Mouse (Mus musculus) heart, adult 2 months (tissue): ENCODE data around the gene Ehbp1l1. TPM values are rescaled to one million over a fixed set of nuclear protein-coding genes. Genes with fewer than 3 reads are reported as not detected.
A peak's percentile ranks its signal among the peaks of the same experiment; 100 is the strongest.

Experiments
- DNase-seq, 2 experiments: peaks; one replicate each; pipeline ENCODE4 v3.0.0; 2021
- H3K27ac ChIP-seq: fragments of 200-600 bp; 2 replicates; pipeline ENCODE4 v1.8.1; 2022
- H3K27me3 ChIP-seq: fragments of 200-500 bp; 2 replicates; pipeline ENCODE4 v1.6.1; 2012; ENCODE audit warnings: mild to moderate bottlenecking, low read length, inconsistent platforms, mixed read lengths; ENCODE audit not compliant: control insufficient read depth, insufficient read depth
- H3K36me3 ChIP-seq: fragments of 200-500 bp; 2 replicates; pipeline ENCODE4 v1.6.1; 2012; ENCODE audit warnings: low read length, inconsistent platforms; ENCODE audit not compliant: control insufficient read depth, insufficient read depth
- H3K4me1 ChIP-seq: fragments of 200-500 bp; 2 replicates; pipeline ENCODE4 v1.6.1; 2011; ENCODE audit warnings: low read length; ENCODE audit not compliant: control insufficient read depth, insufficient read depth
- H3K4me3 ChIP-seq: fragments of 200-600 bp; 2 replicates; pipeline ENCODE4 v1.8.1; 2022
- H3K79me2 ChIP-seq: fragments of 200-500 bp; replicated peaks from 2 replicates; pipeline ENCODE4 v1.6.1; 2012; ENCODE audit warnings: mild to moderate bottlenecking, inconsistent platforms, low read length, moderate library complexity, mixed read lengths; ENCODE audit not compliant: control insufficient read depth, insufficient read depth
- H3K9ac ChIP-seq: fragments of 200-500 bp; 2 replicates; pipeline ENCODE4 v1.6.1; 2012; ENCODE audit warnings: low read depth, mild to moderate bottlenecking, control low read depth, inconsistent platforms, low read length, mixed read lengths
- CTCF ChIP-seq: fragments of 200-600 bp; IDR thresholded peaks from 2 replicates; pipeline ENCODE4 v1.8.1; 2022; ENCODE audit warnings: antibody characterized with exemption, mild to moderate bottlenecking, moderate library complexity
- EP300 ChIP-seq: fragments of 200-500 bp; IDR thresholded peaks from 2 replicates; pipeline ENCODE4 v1.6.1; 2011; ENCODE audit warnings: low read depth, low read length, control low read depth; ENCODE audit not compliant: insufficient read depth
- POLR2A ChIP-seq: fragments of 200-500 bp; IDR thresholded peaks from 2 replicates; pipeline ENCODE4 v1.6.1; 2011; ENCODE audit warnings: mild to moderate bottlenecking, low read depth, low read length, control low read depth; ENCODE audit not compliant: insufficient read depth
- WGBS: fragments of 180-500 bp; shearing (Covaris S2); methylation state at CpG from one replicate; pipeline ENCODE4 v1.1.7; 2018; 5-methylcytosine and 5-hydroxymethylcytosine counted together
- intact Hi-C: fragments of 180-260 bp; cut with DNase I; formaldehyde crosslinking; loops from one replicate; pipeline ENCODE4 v1.15.1; 2025
- polyA plus RNA-seq: library from polyadenylated mRNA; depleted of rRNA; stranded (reverse); fragments of >200 nt; gene quantifications from 2 replicates; pipeline ENCODE4 v1.2.3, GENCODE M21; 2012
- total RNA-seq, 2 experiments: library from RNA; stranded (reverse); gene quantifications; 2 replicates each; pipeline ENCODE4 v1.2.3; 2021

Gene Ehbp1l1
- total and polyA plus RNA-seq, 3 experiments: 100 to 137 (median 128) TPM

- Histone ChIP-seq H3K4me3 (no peak overlapping the region), H3K27ac (no peak overlapping the region), H3K36me3 (peaks cover 4% of the 10 kb centered on the region; the same call in 1 of the 2 replicates), H3K9ac (no peak overlapping the region), H3K27me3 (no peaks in the 10 kb centered on the region), H3K4me1 (peaks cover 9% of the 10 kb centered on the region), H3K79me2 (no peaks in the 10 kb centered on the region)
- WGBS: 64% methylated on average over 43 of the region's 43 CpGs
- TF ChIP-seq EP300: no peak
- TF ChIP-seq POLR2A: no peak
- TF ChIP-seq CTCF: peak; percentile 32
- intact Hi-C loops: no loop called here
- DNase-seq: peak; percentile 24 to 26
Measured at GRCm38 (mm10) chr19:5715793-5716688, 10.1 kb downstream of the Ehbp1l1 start.

DNA sequence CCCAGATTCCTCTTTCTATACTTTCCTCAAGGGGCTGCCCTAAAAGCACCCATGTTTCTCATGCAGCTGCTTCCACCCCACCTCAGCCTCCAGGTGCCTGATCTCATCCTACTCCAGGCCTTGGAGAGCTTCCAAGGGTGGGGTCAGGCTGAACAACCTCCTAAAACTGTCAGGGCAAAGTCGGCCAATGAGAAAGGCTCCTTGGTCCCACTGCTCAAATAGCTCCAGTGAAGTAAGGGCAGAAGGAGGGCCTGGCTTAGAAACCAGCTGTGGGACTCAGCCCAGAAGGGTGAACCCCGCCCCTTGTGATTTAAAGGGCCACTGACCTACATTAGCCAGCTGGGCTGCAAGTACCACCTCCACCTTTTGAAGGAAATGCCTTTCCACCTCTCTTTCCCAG is 12.4 kb downstream of the Ehbp1l1 start:
- H3K4me3 ChIP-seq: no peak overlapping the region
- H3K27me3 ChIP-seq: no peaks in the 10 kb centered on the region
- peak overlapping the region; percentile 64 for H3K27ac ChIP-seq
- no peak overlapping the region for H3K9ac ChIP-seq
- H3K4me1 ChIP-seq: peaks cover 9% of the 10 kb centered on the region
- no peak for TF ChIP-seq EP300
- TF ChIP-seq POLR2A: no peak
- TF ChIP-seq CTCF: no peak
- 3% methylated on average over 2 of the region's 2 CpGs for WGBS
- peaks cover 4% of the 10 kb centered on the region; the same call in 1 of the 2 replicates for H3K36me3 ChIP-seq
- intact Hi-C loops: loop anchor here (2.0 kb wide), 1 partner anchor 21 kb away; no protein-coding TSS in a partner anchor
- H3K79me2 ChIP-seq: no peaks in the 10 kb centered on the region
- peak; percentile 77 to 87 for DNase-seq

DNA sequence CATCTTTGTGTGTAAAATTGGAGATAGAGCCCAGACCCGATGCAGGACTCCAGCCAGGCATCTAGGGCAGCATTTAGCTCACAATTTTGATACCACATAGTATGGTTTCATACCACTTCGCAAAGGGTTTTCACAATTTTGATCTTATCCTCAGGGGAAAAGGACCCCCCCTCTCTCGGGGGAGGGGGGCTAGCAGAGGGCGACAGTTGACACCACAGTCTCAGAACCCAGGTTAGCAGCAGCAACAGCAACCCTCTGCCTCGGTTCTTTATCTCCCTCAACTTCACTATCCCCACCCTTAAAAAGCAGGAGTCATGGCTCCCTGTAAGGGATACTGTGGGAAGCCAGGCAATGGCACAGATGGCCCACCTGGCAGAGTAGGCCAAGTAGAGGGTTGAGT is 12.9 kb downstream of the Ehbp1l1 start:
- 53% methylated on average over 5 of the region's 5 CpGs for WGBS
- no peak for DNase-seq
- H3K36me3 ChIP-seq: peaks cover 4% of the 10 kb centered on the region; the same call in 1 of the 2 replicates
- TF ChIP-seq CTCF (no peak), EP300 (no peak), POLR2A (no peak)
- no peak overlapping the region for H3K4me3 ChIP-seq
- H3K27me3 ChIP-seq: no peaks in the 10 kb centered on the region
- H3K9ac ChIP-seq: no peak overlapping the region
- H3K27ac ChIP-seq: peak overlapping the region; percentile 64
- no peaks in the 10 kb centered on the region for H3K79me2 ChIP-seq
- intact Hi-C loops: loop anchor here (2.0 kb wide), 1 partner anchor 20 kb away; no protein-coding TSS in a partner anchor
- H3K4me1 ChIP-seq: peaks cover 9% of the 10 kb centered on the region

DNA sequence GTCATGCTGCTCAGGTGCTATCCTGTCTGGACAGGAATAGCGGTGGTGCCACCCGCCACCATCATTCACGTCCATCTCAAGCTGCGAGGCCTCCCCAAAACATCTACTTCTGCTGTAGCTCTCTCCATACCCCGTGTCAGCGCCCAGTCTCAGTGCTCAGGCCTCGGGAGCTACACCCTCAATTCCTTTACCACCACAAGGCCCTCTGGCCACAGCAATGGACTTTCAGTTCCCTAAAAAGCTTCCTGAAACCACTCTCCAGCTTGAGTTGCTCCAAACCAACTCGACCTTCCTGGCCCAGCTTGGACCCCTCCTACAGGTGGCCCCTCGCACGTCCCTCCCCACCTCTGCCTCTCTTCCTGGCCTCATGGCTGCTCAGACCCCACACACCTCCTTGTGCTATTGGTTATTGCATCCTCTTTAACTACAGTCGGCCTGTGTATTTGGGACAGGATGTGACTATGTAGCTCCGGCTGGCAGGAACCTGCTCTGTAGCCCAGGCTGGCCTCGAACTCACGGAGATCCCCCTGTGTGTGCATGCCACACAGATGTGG is 14.1 kb downstream of the Ehbp1l1 start:
- H3K27ac ChIP-seq: no peak overlapping the region
- DNase-seq: peak in 1 of 2 experiments; percentile 54
- H3K36me3 ChIP-seq: peaks cover 4% of the 10 kb centered on the region; the same call in 1 of the 2 replicates
- 82% methylated on average over 14 of the region's 14 CpGs for WGBS
- no peak overlapping the region for H3K9ac ChIP-seq
- H3K79me2 ChIP-seq: no peaks in the 10 kb centered on the region
- H3K27me3 ChIP-seq: no peaks in the 10 kb centered on the region
- peaks cover 9% of the 10 kb centered on the region for H3K4me1 ChIP-seq
- no peak for TF ChIP-seq EP300
- TF ChIP-seq CTCF: no peak
- no peak for TF ChIP-seq POLR2A
- intact Hi-C loops: loop anchor here (1.0 to 2.0 kb wide), 3 partner anchors 16 to 69 kb away; no protein-coding TSS in a partner anchor
- H3K4me3 ChIP-seq: no peak overlapping the region

- Histone ChIP-seq H3K79me2 (no peaks in the 10 kb centered on the region), H3K36me3 (peaks cover 4% of the 10 kb centered on the region; the same call in 1 of the 2 replicates), H3K4me1 (peaks cover 9% of the 10 kb centered on the region), H3K4me3 (no peak overlapping the region), H3K27ac (peak overlapping the region; percentile 7; the same call in 1 of the 2 replicates), H3K27me3 (no peaks in the 10 kb centered on the region), H3K9ac (no peak overlapping the region)
- WGBS: 25% methylated on average over 3 of the region's 3 CpGs
- peak; percentile 69 to 71 for DNase-seq
- intact Hi-C loops: loop anchor here (1.0 to 2.0 kb wide), 2 partner anchors 17 to 70 kb away; no protein-coding TSS in a partner anchor
- TF ChIP-seq EP300 (peak; percentile 79), CTCF (peak; percentile 91), POLR2A (no peak)
Measured at GRCm38 (mm10) chr19:5711218-5711617, 14.9 kb downstream of the Ehbp1l1 start.
